ENCODE assay signal across 13 mouse cellular contexts in the genomic region with DNA sequence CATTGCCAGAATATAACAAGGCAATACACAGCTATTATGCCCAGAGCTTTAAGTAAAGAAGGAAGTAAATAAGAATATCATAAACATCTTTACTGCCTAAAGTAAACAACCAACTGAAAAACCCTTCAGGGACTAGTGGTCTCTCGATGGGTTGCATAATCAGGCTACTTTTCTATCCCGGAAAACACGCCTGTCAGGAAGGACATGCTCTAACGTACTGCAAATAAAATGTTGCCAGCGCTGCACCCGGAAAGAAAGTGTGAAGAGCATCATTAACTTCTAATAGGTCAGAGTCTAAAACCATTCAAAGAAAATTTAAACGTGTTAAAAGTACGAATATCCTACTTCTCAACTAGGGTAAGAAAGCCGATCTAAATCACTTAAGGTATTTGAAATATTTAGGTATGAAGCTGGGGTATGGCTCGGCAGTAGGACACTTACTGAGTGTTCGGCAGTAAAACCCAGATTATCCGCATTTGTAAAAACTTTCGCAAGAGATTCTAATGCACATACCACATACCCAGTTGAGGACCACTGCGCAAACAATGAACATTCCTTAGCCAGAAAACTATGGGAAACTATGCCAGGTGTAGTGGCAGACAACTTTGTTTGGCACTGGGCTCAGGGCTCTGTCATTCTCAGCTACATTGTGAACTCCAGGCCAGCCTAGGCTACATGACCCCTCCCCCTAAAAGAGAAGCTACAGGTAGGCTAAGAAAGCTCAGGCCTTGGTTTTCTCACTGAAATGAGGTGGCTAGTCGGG.
"Had no signal": no experiment of that assay in that cellular context is flagged by ENCODE, and none has a peak within 500 bp of the region (broad histone marks: within the 10 kb centered on the region; RNA-seq: fewer than 3 reads in every experiment).

No protein-coding gene starts in this region.

- H3K27me3 ChIP-seq: midbrain, embryonic 12.5 days; neural tube, embryonic 13.5 days had no signal

- DNase-seq: kidney, postnatal 10 days; retina, postnatal 1 day; right cerebral cortex, postnatal 4 days; spleen, adult 18-20 months; thymus, postnatal 36 days had no signal

- H3K9me3 ChIP-seq: neural tube, embryonic 13.5 days had no signal

- H3K9ac ChIP-seq: liver, embryonic 14.5 days; midbrain, embryonic 12.5 days; neural tube, embryonic 13.5 days had no signal

- H3K4me2 ChIP-seq: midbrain, embryonic 12.5 days; neural tube, embryonic 13.5 days had no signal

- ATAC-seq: hindbrain, embryonic 16.5 days; inflammation-experienced regulatory T-cells, adult 6 months; intestine, postnatal 0 days; midbrain, embryonic 16.5 days had no signal

- H3K27ac ChIP-seq: left cerebral cortex, adult 2 months; liver, embryonic 14.5 days; midbrain, embryonic 12.5 days; neural tube, embryonic 13.5 days had no signal

- H3K4me3 ChIP-seq: left cerebral cortex, adult 2 months; midbrain, embryonic 12.5 days; neural tube, embryonic 13.5 days had no signal
